In the genomic region with DNA sequence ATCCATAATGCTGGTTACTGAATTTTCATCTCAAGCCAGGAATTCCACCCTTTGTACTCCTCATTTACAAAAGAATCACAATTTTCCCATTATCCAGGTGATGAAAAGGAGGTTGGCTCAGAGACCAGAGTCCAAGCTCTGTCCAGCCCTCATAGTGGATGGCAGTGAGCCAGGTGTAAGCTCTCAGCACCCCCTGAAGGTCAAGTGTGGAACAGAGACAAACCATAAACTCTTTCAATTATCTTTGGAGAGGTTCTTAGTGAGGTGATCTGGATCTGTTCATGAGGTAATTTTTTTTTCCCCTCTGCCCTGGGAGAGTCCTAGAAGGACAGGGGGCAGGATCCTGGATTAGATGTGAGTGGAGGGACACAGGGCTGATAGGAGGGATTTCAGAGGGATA, we compare ENCODE assay signal across 10 mouse cellular contexts. TPM values are rescaled to one million over a fixed set of nuclear protein-coding genes. Genes with fewer than 3 reads are reported as not detected.
DNase-seq lines count a peak whose midpoint lies in the region; ATAC-seq and TF ChIP-seq lines count a peak whose summit lies in the region.
"Had no signal": no experiment of that assay in that cellular context is flagged by ENCODE, and none has a peak within 500 bp of the region (broad histone marks: within the 10 kb centered on the region; RNA-seq: fewer than 3 reads in every experiment).

No protein-coding gene starts in this region.

- H3K9me3 ChIP-seq in hindbrain, embryonic 13.5 days, result no peaks in the 10 kb centered on the region
- H3K9me3 ChIP-seq in hindbrain, embryonic 14.5 days (ENCODE audit: control insufficient read depth, low read length), result no peaks in the 10 kb centered on the region
- H3K9me3 ChIP-seq in ES-Bruce4 (replicated peaks; ENCODE audit: control insufficient read depth, insufficient read depth, low read length, poor library complexity, severe bottlenecking), result no peaks in the 10 kb centered on the region
- H3K9me3 ChIP-seq: embryonic facial prominence, embryonic 15.5 days had no signal

- peaks cover 12% of the 10 kb centered on the region for H3K4me1 ChIP-seq in hindbrain, embryonic 13.5 days (replicated peaks)
- peaks cover 6% of the 10 kb centered on the region; the same call in 1 of the 2 replicates for H3K4me1 ChIP-seq in hindbrain, embryonic 14.5 days (replicated peaks; ENCODE audit: control insufficient read depth, insufficient read depth, low read length)
- no peaks in the 10 kb centered on the region for H3K4me1 ChIP-seq in ES-Bruce4 (ENCODE audit: control insufficient read depth, insufficient read depth, low read length)

- H3K9ac ChIP-seq in hindbrain, embryonic 13.5 days, result peak overlapping the region; percentile 25
- H3K9ac ChIP-seq in hindbrain, embryonic 14.5 days, result no peak overlapping the region
- peak overlapping the region; percentile 81; the same call in 1 of the 2 replicates for H3K9ac ChIP-seq in ES-Bruce4 (ENCODE audit: low read depth, poor library complexity, severe bottlenecking)
- H3K9ac ChIP-seq: embryonic facial prominence, embryonic 15.5 days had no signal

- no peak overlapping the region for H3K4me3 ChIP-seq in hindbrain, embryonic 13.5 days
- no peak overlapping the region for H3K4me3 ChIP-seq in hindbrain, embryonic 14.5 days (replicated peaks; ENCODE audit: low read length)
- H3K4me3 ChIP-seq in ES-Bruce4 (ENCODE audit: low read depth, low read length), result no peak overlapping the region
- H3K4me3 ChIP-seq: embryonic facial prominence, embryonic 15.5 days had no signal

- intact Hi-C loops in left cerebral cortex, postnatal 36 days (cut with DNase I), result no loop called here

- no peak for TF ChIP-seq POLR2A in ES-Bruce4 (IDR thresholded peaks at IDR 0.05; ENCODE audit: insufficient read depth, low read length)

- TF ChIP-seq EP300 in ES-Bruce4 (IDR thresholded peaks at IDR 0.05; ENCODE audit: insufficient read depth, low read depth, low read length), result no peak

- H3K36me3 ChIP-seq in hindbrain, embryonic 13.5 days, result peaks cover 11% of the 10 kb centered on the region
- peaks cover 16% of the 10 kb centered on the region for H3K36me3 ChIP-seq in hindbrain, embryonic 14.5 days (replicated peaks; ENCODE audit: control insufficient read depth, insufficient read depth)
- H3K36me3 ChIP-seq in ES-Bruce4 (ENCODE audit: control insufficient read depth, insufficient read depth, low read length, poor library complexity, severe bottlenecking), result peaks cover 6% of the 10 kb centered on the region; the same call in 1 of the 2 replicates

- H3K27me3 ChIP-seq in hindbrain, embryonic 13.5 days, result no peaks in the 10 kb centered on the region
- H3K27me3 ChIP-seq in hindbrain, embryonic 14.5 days (ENCODE audit: control insufficient read depth, insufficient read depth, low read length), result no peaks in the 10 kb centered on the region
- no peaks in the 10 kb centered on the region for H3K27me3 ChIP-seq in ES-Bruce4 (ENCODE audit: control insufficient read depth, insufficient read depth, low read length, poor library complexity, severe bottlenecking)
- no peaks in the 10 kb centered on the region for H3K27me3 ChIP-seq in Patski
- H3K27me3 ChIP-seq: embryonic facial prominence, embryonic 15.5 days had no signal

- no peak overlapping the region for H3K4me2 ChIP-seq in hindbrain, embryonic 13.5 days
- no peak overlapping the region for H3K4me2 ChIP-seq in hindbrain, embryonic 14.5 days (replicated peaks)
- H3K4me2 ChIP-seq: embryonic facial prominence, embryonic 15.5 days had no signal

- DNase-seq in hindbrain, embryonic 14.5 days (ENCODE audit: low spot score), result no peak
- no peak for DNase-seq in Patski (ENCODE audit: low read depth, low spot score)
- DNase-seq in kidney, postnatal 4 days, result peak; percentile 42 to 66
- DNase-seq in thymus, postnatal 0 days (ENCODE audit: low spot score), result no peak
- DNase-seq in left cerebral cortex, postnatal 36 days (ENCODE audit: low spot score in 2 of 2), result no peak
- DNase-seq in left cerebral cortex, adult 11 months (ENCODE audit: low spot score), result no peak

- TF ChIP-seq CTCF in ES-Bruce4 (IDR thresholded peaks at IDR 0.05; ENCODE audit: low read depth, low read length) (peak; percentile 71), Patski (IDR thresholded peaks at IDR 0.05) (peak; percentile 68)

- CTCF ChIA-PET in Patski (lab: Charles Lee), result interaction anchor here (0.7 to 2.1 kb wide), 6 partner anchors 26 to 102 kb away, joined by 3 to 6 read pairs (median 3); a partner anchor contains a TSS

- in situ Hi-C loops in Patski (cut with MboI; ENCODE audit: low pct_unique_long_range_greater_than_20kb), result loop anchor here (5.0 kb wide), 2 partner anchors 54 to 89 kb away; no protein-coding TSS in a partner anchor

- H3K27ac ChIP-seq in hindbrain, embryonic 13.5 days, result no peak overlapping the region
- H3K27ac ChIP-seq in hindbrain, embryonic 14.5 days, result no peak overlapping the region
- H3K27ac ChIP-seq in ES-Bruce4 (ENCODE audit: insufficient read depth, low read length), result peak overlapping the region; percentile 58; the same call in 1 of the 2 replicates
- H3K27ac ChIP-seq: embryonic facial prominence, embryonic 15.5 days had no signal

- POLR2A ChIA-PET in Patski (lab: Charles Lee), result no interaction called here

- ATAC-seq in hindbrain, embryonic 13.5 days (ENCODE audit: low FRiP score), result no peak
- ATAC-seq in hindbrain, embryonic 14.5 days (ENCODE audit: low FRiP score), result no peak
- no peak for ATAC-seq in Patski

RNA-seq across cellular contexts. Expression of a gene that starts 1.7 kb away (rescaled TPM):
- 98.2 and 104 TPM in 2 replicates for polyA plus RNA-seq in hindbrain, embryonic 13.5 days (2015; fragmentation: Nextera tagmentation; extraction: Ambion mirVana)
- polyA plus RNA-seq in hindbrain, embryonic 14.5 days (2014; fragmentation: Nextera tagmentation; extraction: Ambion mirVana), result 97.3 and 102 TPM in 2 replicates
- polyA plus RNA-seq in ES-Bruce4 (2011; ENCODE audit: insufficient read depth, insufficient read length, low read depth, missing spikeins) (45.1 and 50.9 TPM in 2 replicates), Patski (2021) (89.1 TPM)
- polyA plus RNA-seq in thymus, postnatal 0 days (2015; fragmentation: Nextera tagmentation; extraction: Ambion mirVana), result 116 and 130 TPM in 2 replicates
- total RNA-seq in left cerebral cortex, postnatal 36 days (2021), result 10 to 100 TPM; 59.6 to 62.5 TPM

RNA-seq across cellular contexts. Expression of a gene that starts 15.0 kb away (rescaled TPM):
- polyA plus RNA-seq in hindbrain, embryonic 13.5 days (2015; fragmentation: Nextera tagmentation; extraction: Ambion mirVana), result 3.4 and 4.4 TPM in 2 replicates
- 3.6 and 3.8 TPM in 2 replicates for polyA plus RNA-seq in hindbrain, embryonic 14.5 days (2014; fragmentation: Nextera tagmentation; extraction: Ambion mirVana)
- polyA plus RNA-seq in ES-Bruce4 (2011; ENCODE audit: insufficient read depth, insufficient read length, low read depth, missing spikeins), result 24.9 and 25.7 TPM in 2 replicates
- polyA plus RNA-seq in Patski (2021), result 0.06 TPM
- polyA plus RNA-seq in thymus, postnatal 0 days (2015; fragmentation: Nextera tagmentation; extraction: Ambion mirVana), result 64.8 and 64.9 TPM in 2 replicates
- total RNA-seq in left cerebral cortex, postnatal 36 days (2021), result 1 to 10 TPM; 2.4 to 3.2 TPM

RNA-seq across cellular contexts. Expression of a gene that starts 24.2 kb away (rescaled TPM):
- polyA plus RNA-seq in hindbrain, embryonic 13.5 days (2015; fragmentation: Nextera tagmentation; extraction: Ambion mirVana), result 11.0 and 14.3 TPM in 2 replicates
- 8.6 and 8.8 TPM in 2 replicates for polyA plus RNA-seq in hindbrain, embryonic 14.5 days (2014; fragmentation: Nextera tagmentation; extraction: Ambion mirVana)
- polyA plus RNA-seq in ES-Bruce4 (2011; ENCODE audit: insufficient read depth, insufficient read length, low read depth, missing spikeins) (14.1 and 19.9 TPM in 2 replicates), Patski (2021) (10.9 TPM)
- polyA plus RNA-seq in thymus, postnatal 0 days (2015; fragmentation: Nextera tagmentation; extraction: Ambion mirVana), result 12.1 and 12.7 TPM in 2 replicates
- 1 to 10 TPM; 3.0 to 3.6 TPM for total RNA-seq in left cerebral cortex, postnatal 36 days (2021)

RNA-seq across cellular contexts. Expression of a gene that starts 28.4 kb away (rescaled TPM):
- polyA plus RNA-seq in hindbrain, embryonic 13.5 days (2015; fragmentation: Nextera tagmentation; extraction: Ambion mirVana), result 0.21 TPM in 1 of 2 replicates, not detected in the other
- 0.31 TPM in 1 of 2 replicates, not detected in the other for polyA plus RNA-seq in hindbrain, embryonic 14.5 days (2014; fragmentation: Nextera tagmentation; extraction: Ambion mirVana)
- 1.3 TPM in 1 of 2 replicates, not detected in the other for polyA plus RNA-seq in ES-Bruce4 (2011; ENCODE audit: insufficient read depth, insufficient read length, low read depth, missing spikeins)
- polyA plus RNA-seq in Patski (2021), result 0.99 TPM
- 0.31 and 0.48 TPM in 2 replicates for polyA plus RNA-seq in thymus, postnatal 0 days (2015; fragmentation: Nextera tagmentation; extraction: Ambion mirVana)
- 1 to 10 TPM; 1.2 to 1.3 TPM for total RNA-seq in left cerebral cortex, postnatal 36 days (2021)

RNA-seq across cellular contexts. Expression of a gene that starts 31.1 kb away (rescaled TPM):
- 0.58 and 0.80 TPM in 2 replicates for polyA plus RNA-seq in hindbrain, embryonic 13.5 days (2015; fragmentation: Nextera tagmentation; extraction: Ambion mirVana)
- polyA plus RNA-seq in hindbrain, embryonic 14.5 days (2014; fragmentation: Nextera tagmentation; extraction: Ambion mirVana), result 1.6 and 1.9 TPM in 2 replicates
- polyA plus RNA-seq in ES-Bruce4 (2011; ENCODE audit: insufficient read depth, insufficient read length, low read depth, missing spikeins) (0.94 and 1.3 TPM in 2 replicates), Patski (2021) (1.1 TPM)
- polyA plus RNA-seq in thymus, postnatal 0 days (2015; fragmentation: Nextera tagmentation; extraction: Ambion mirVana), result 0.14 and 0.33 TPM in 2 replicates
- 100 to 1,000 TPM; 235 to 249 TPM for total RNA-seq in left cerebral cortex, postnatal 36 days (2021)
- polyA plus RNA-seq: heart, embryonic 14.5 days had no signal

Comparison
In these comparisons a context has a peak if more than half of its experiments do, and no peak if none do; other contexts are left out.
1. DNase-seq: peak in kidney, postnatal 4 days (2 of 2); none in hindbrain, embryonic 14.5 days (single experiment), Patski (single experiment), thymus, postnatal 0 days (single experiment), left cerebral cortex, postnatal 36 days (0 of 2) and left cerebral cortex, adult 11 months (single experiment).